Mouse (Mus musculus) CH12.LX (cell line): ENCODE measurements around the gene Uck2. TPM values are rescaled to one million over a fixed set of nuclear protein-coding genes. Genes with fewer than 3 reads are reported as not detected.

Source experiments
- DNase-seq: peaks from one replicate; pipeline ENCODE4 v3.0.0-alpha.2; 2013; ENCODE audit errors: extremely low read depth
- H3K27ac ChIP-seq: 2 replicates; pipeline ENCODE4 v1.5.1; 2012; ENCODE audit warnings: low read depth, mild to moderate bottlenecking, control low read depth, moderate library complexity; ENCODE audit not compliant: insufficient read depth
- H3K27me3 ChIP-seq: replicated peaks from 2 replicates; pipeline ENCODE3; 2012; ENCODE audit warnings: inconsistent platforms
- H3K36me3 ChIP-seq, 2 experiments: replicated peaks in 1 of 2; 2 replicates each; pipeline versions ENCODE3 to v1.6.1; 2012; ENCODE audit warnings: inconsistent platforms in 1 of 2, low read length in 1 of 2, mild to moderate bottlenecking in 1 of 2, mixed read lengths in 1 of 2, moderate library complexity in 1 of 2; ENCODE audit not compliant: control insufficient read depth in 1 of 2, insufficient read depth in 1 of 2
- H3K4me1 ChIP-seq, 2 experiments: 2 replicates each; pipeline ENCODE4 v1.6.1; 2012; ENCODE audit warnings: inconsistent platforms in 1 of 2, moderate library complexity in 1 of 2; ENCODE audit not compliant: insufficient read depth in 2 of 2, control insufficient read depth in 1 of 2
- H3K4me2 ChIP-seq: 2 replicates; pipeline ENCODE4 v1.6.1; 2012; ENCODE audit warnings: low read depth, mild to moderate bottlenecking, control low read depth; ENCODE audit not compliant: poor library complexity, insufficient read depth, severe bottlenecking
- H3K4me3 ChIP-seq, 3 experiments: fragments of 150-350 bp in 1 of 3; sonication (generic) in 1 of 3; replicated peaks in 1 of 3; 2 replicates each; pipeline versions ENCODE3 to v1.5.1; 2011 to 2012; ENCODE audit warnings: low read depth in 2 of 3, low read length in 2 of 3, mild to moderate bottlenecking in 2 of 3, moderate library complexity in 2 of 3, control low read depth in 1 of 3, improper control_type of control experiment in 1 of 3, inconsistent platforms in 1 of 3, mixed read lengths in 1 of 3; ENCODE audit not compliant: poor library complexity in 1 of 3
- H3K79me2 ChIP-seq: replicated peaks from 2 replicates; pipeline ENCODE4 v1.6.1; 2012; ENCODE audit warnings: mild to moderate bottlenecking, moderate library complexity; ENCODE audit not compliant: control insufficient read depth, poor library complexity, insufficient read depth, severe bottlenecking; ENCODE audit errors: extremely low read depth
- H3K9ac ChIP-seq: 2 replicates; pipeline ENCODE4 v1.6.1; 2012; ENCODE audit warnings: low read depth, mild to moderate bottlenecking, control low read depth, moderate library complexity; ENCODE audit not compliant: insufficient read depth
- H3K9me3 ChIP-seq: replicated peaks from 2 replicates; pipeline ENCODE3; 2012; ENCODE audit warnings: low read length, inconsistent platforms, mixed read lengths
- BHLHE40 ChIP-seq: IDR thresholded peaks from 2 replicates; pipeline ENCODE4 v1.6.1; 2011; ENCODE audit warnings: mild to moderate bottlenecking, low read depth, low read length, improper control_type of control experiment
- CHD2 ChIP-seq: IDR thresholded peaks from 2 replicates; pipeline ENCODE4 v1.6.1; 2011; ENCODE audit warnings: low read length, improper control_type of control experiment
- CTCF ChIP-seq, 2 experiments: IDR thresholded peaks in 1 of 2; conservative IDR thresholded peaks in 1 of 2; 2 replicates each; pipeline ENCODE4 v1.5.1; 2011 to 2012; ENCODE audit warnings: low read depth in 2 of 2, low read length in 2 of 2, improper control_type of control experiment in 1 of 2, inconsistent platforms in 1 of 2, mild to moderate bottlenecking in 1 of 2, moderate library complexity in 1 of 2
- ELF1 ChIP-seq: IDR thresholded peaks from 2 replicates; pipeline ENCODE4 v1.6.1; 2014; ENCODE audit warnings: low read depth, mild to moderate bottlenecking, inconsistent platforms, low read length, improper control_type of control experiment
- EP300 ChIP-seq: IDR thresholded peaks from 2 replicates; pipeline ENCODE4 v1.6.1; 2011; ENCODE audit warnings: low read length, improper control_type of control experiment
- ETS1 ChIP-seq: conservative IDR thresholded peaks from 2 replicates; pipeline ENCODE4 v1.6.1; 2012; ENCODE audit warnings: low read depth, mild to moderate bottlenecking, inconsistent platforms, low read length, improper control_type of control experiment, moderate library complexity
- GABPA ChIP-seq: IDR thresholded peaks from 2 replicates; pipeline ENCODE4 v1.6.1; 2012; ENCODE audit warnings: low read depth, low read length, improper control_type of control experiment, inconsistent platforms; ENCODE audit not compliant: insufficient replicate concordance
- KAT2A ChIP-seq: IDR thresholded peaks from 2 replicates; pipeline ENCODE4 v1.6.1; 2012; ENCODE audit warnings: low read length, improper control_type of control experiment, inconsistent platforms; ENCODE audit not compliant: insufficient replicate concordance
- MAX ChIP-seq: IDR thresholded peaks from 2 replicates; pipeline ENCODE4 v1.6.1; 2011; ENCODE audit warnings: low read length, improper control_type of control experiment
- MAZ ChIP-seq: IDR thresholded peaks from 2 replicates; pipeline ENCODE4 v1.6.1; 2012; ENCODE audit warnings: low read depth, mild to moderate bottlenecking, inconsistent platforms, low read length, improper control_type of control experiment, moderate library complexity
- MXI1 ChIP-seq: IDR thresholded peaks from 2 replicates; pipeline ENCODE4 v1.6.1; 2011; ENCODE audit warnings: mild to moderate bottlenecking, low read depth, low read length, improper control_type of control experiment
- NELFE ChIP-seq: IDR thresholded peaks from 2 replicates; pipeline ENCODE4 v1.6.1; 2011; ENCODE audit warnings: low read depth, low read length, improper control_type of control experiment
- POLR2AphosphoS2 ChIP-seq: IDR thresholded peaks from 2 replicates; pipeline ENCODE4 v1.6.1; 2011; ENCODE audit warnings: low read depth, low read length, improper control_type of control experiment
- RCOR1 ChIP-seq: conservative IDR thresholded peaks from 2 replicates; pipeline ENCODE4 v1.6.1; 2012; ENCODE audit warnings: low read depth, mild to moderate bottlenecking, inconsistent platforms, low read length, improper control_type of control experiment
- SMC3 ChIP-seq: IDR thresholded peaks from 2 replicates; pipeline ENCODE4 v1.6.1; 2011; ENCODE audit warnings: low read depth, low read length, improper control_type of control experiment
- TBP ChIP-seq: conservative IDR thresholded peaks from 2 replicates; pipeline ENCODE4 v1.6.1; 2011; ENCODE audit warnings: low read depth, low read length, improper control_type of control experiment
- UBTF ChIP-seq: IDR thresholded peaks from 2 replicates; pipeline ENCODE4 v1.6.1; 2012; ENCODE audit warnings: low read depth, mild to moderate bottlenecking, inconsistent platforms, low read length, improper control_type of control experiment, moderate library complexity
- USF1 ChIP-seq: IDR thresholded peaks from 2 replicates; pipeline ENCODE4 v1.6.1; 2014; ENCODE audit warnings: low read depth, mild to moderate bottlenecking, inconsistent platforms, low read length, improper control_type of control experiment
- USF2 ChIP-seq: conservative IDR thresholded peaks from 2 replicates; pipeline ENCODE4 v1.6.1; 2011; ENCODE audit warnings: low read depth, low read length, improper control_type of control experiment
- ZC3H11A ChIP-seq: IDR thresholded peaks from 2 replicates; pipeline ENCODE4 v1.6.1; 2012; ENCODE audit warnings: low read depth, mild to moderate bottlenecking, inconsistent platforms, low read length, improper control_type of control experiment
- ZMIZ1 ChIP-seq: IDR thresholded peaks from 2 replicates; pipeline ENCODE4 v1.6.1; 2012; ENCODE audit warnings: low read depth, mild to moderate bottlenecking, inconsistent platforms, low read length, improper control_type of control experiment
- ZNF384 ChIP-seq: IDR thresholded peaks from 2 replicates; pipeline ENCODE4 v1.6.1; 2012; ENCODE audit warnings: low read depth, low read length, improper control_type of control experiment, inconsistent platforms
- dilution Hi-C: fragments of 300-500 bp; cut with MboI; formaldehyde crosslinking; loops from 2 replicates; pipeline ENCODE4 v1.14.3; 2020; ENCODE audit warnings: low sequenced_read_pairs; ENCODE audit not compliant: extremely low pct_unique_long_range_greater_than_20kb, extremely low pct_ligation_motif_present
- in situ Hi-C: fragments of 300-500 bp; cut with MboI; formaldehyde crosslinking; loops from 3 replicates; pipeline ENCODE4 v1.14.3; 2019; ENCODE audit warnings: low sequenced_read_pairs, low pct_ligation_motif_present, low pct_unique_long_range_greater_than_20kb, mixed read lengths
- polyA plus RNA-seq: library from polyadenylated mRNA; unstranded; fragments of >175 nt; gene quantifications from 2 replicates; pipeline ENCODE4 v1.2.1, GENCODE M21; 2012; ENCODE audit warnings: low read depth; ENCODE audit not compliant: insufficient read length
- total RNA-seq, 2 experiments: library from RNA; depleted of rRNA; stranded (reverse); fragments of 300-350 nt in 1 of 2; fragments of >200 nt in 1 of 2; gene quantifications; 2 replicates each; pipeline ENCODE4 v1.2.3; 2012 to 2014

The Uck2 gene
- total and polyA plus RNA-seq, 3 experiments = 235 to 392 (median 363) TPM

DNA sequence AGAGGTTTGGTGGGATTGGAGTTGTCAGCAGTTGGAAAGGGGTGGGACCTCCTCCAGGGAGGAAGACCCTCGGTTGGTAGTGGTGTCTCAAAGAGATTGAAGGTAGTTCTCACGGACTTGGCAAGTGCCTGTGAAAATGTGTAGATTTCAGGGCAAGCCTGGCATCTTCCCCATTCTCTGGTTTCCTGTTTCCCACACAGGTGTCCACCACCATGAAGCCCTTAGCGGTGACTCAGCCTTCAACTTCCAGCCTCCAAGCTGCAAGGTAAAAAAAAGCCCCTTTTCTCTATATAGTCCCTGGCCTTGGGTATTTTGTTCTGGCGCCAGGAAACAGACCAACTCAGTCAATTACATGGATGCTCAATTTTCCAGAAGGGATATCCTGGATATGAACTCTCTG, 19.8 kb downstream of the Uck2 start:
- dilution Hi-C loops = no loop called here
- Histone ChIP-seq H3K27me3 (no peaks in the 10 kb centered on the region), H3K4me1 (peaks cover 24 to 53% of the 10 kb centered on the region in 2 experiments), H3K9ac (no peak overlapping the region), H3K36me3 (peaks cover 14 to 78% of the 10 kb centered on the region in 2 experiments), H3K9me3 (no peaks in the 10 kb centered on the region), H3K27ac (no peak overlapping the region), H3K4me2 (no peak overlapping the region), H3K79me2 (peaks cover 94% of the 10 kb centered on the region), H3K4me3 (no peak overlapping the region)
- no peak for DNase-seq
- no peak for TF ChIP-seq KAT2A
- no peak for TF ChIP-seq BHLHE40
- TF ChIP-seq CHD2 = no peak
- TF ChIP-seq ZC3H11A = no peak
- no peak for TF ChIP-seq UBTF
- no peak for TF ChIP-seq MXI1
- no peak for TF ChIP-seq SMC3
- TF ChIP-seq MAX = no peak
- no peak for TF ChIP-seq USF2
- TF ChIP-seq, all 38 proteins: peak for 0
- in situ Hi-C loops = no loop called here

DNA sequence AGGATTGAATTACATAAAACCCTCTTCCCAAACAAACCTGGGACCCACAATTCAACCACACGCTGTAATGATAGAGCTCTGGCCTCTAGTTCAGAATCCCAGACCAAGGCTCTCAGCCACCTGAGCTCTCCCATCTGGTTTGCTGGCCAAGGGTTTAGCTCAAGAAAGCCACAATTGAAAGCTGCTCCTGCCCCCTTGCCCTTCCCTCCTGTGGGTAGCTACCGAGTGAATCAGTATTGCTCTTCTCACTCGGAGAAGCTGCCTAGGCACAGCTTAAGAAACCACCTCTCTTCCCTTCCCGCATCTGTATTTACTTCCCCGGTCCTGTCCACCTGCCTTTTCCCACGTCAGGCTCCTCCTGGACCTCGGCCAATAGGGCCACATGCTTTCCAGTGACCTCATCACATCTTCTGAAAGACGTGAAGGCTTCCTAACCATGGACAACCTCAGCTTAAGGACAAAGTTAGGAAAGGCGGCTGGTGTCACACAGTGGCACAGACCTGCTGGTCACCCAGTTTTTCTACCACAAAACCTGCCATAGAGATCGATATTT, 22.6 kb downstream of the Uck2 start:
- H3K79me2 ChIP-seq = peaks cover 88% of the 10 kb centered on the region
- no peak overlapping the region for H3K4me3 ChIP-seq
- no peaks in the 10 kb centered on the region for H3K27me3 ChIP-seq
- in situ Hi-C loops = no loop called here
- H3K4me1 ChIP-seq = peaks cover 7 to 27% of the 10 kb centered on the region in 2 experiments
- H3K36me3 ChIP-seq = peaks cover 17 to 84% of the 10 kb centered on the region in 2 experiments
- DNase-seq = no peak
- dilution Hi-C loops = no loop called here
- TF ChIP-seq ELF1 = no peak
- no peak for TF ChIP-seq POLR2AphosphoS2
- no peak for TF ChIP-seq EP300
- TF ChIP-seq ZMIZ1 = no peak
- no peak for TF ChIP-seq MAX
- no peak for TF ChIP-seq TBP
- no peak for TF ChIP-seq NELFE
- no peak for TF ChIP-seq GABPA
- no peak for TF ChIP-seq ETS1
- no peak for TF ChIP-seq USF2
- no peak for TF ChIP-seq RCOR1
- no peak for TF ChIP-seq CTCF (conservative IDR thresholded peaks at IDR 0.05 in 1 of 2, IDR thresholded peaks at IDR 0.05 in 1 of 2; ENCODE audit: low read depth in 2 of 2, low read length in 2 of 2)
- no peak for TF ChIP-seq KAT2A
- no peak for TF ChIP-seq MXI1
- TF ChIP-seq SMC3 = no peak
- TF ChIP-seq USF1 = no peak
- no peak for TF ChIP-seq MAZ
- TF ChIP-seq ZNF384 = no peak
- TF ChIP-seq, all 38 proteins: peak for 0
- Histone ChIP-seq H3K4me2 (no peak overlapping the region), H3K9ac (no peak overlapping the region), H3K9me3 (peaks cover 2% of the 10 kb centered on the region), H3K27ac (no peak overlapping the region)
